Mouse (Mus musculus) cortical plate, adult 2 months (tissue): ENCODE results near the gene Sh3d19.

Experiments
- CTCF ChIP-seq: fragments of 200-500 bp; IDR thresholded peaks from 2 replicates; pipeline ENCODE4 v1.5.1; 2011; ENCODE audit warnings: mild to moderate bottlenecking, control low read depth, low read length; ENCODE audit not compliant: insufficient read depth; ENCODE audit errors: extremely low read depth
- POLR2A ChIP-seq: fragments of 200-500 bp; IDR thresholded peaks from 2 replicates; pipeline ENCODE4 v1.6.1; 2011; ENCODE audit warnings: mild to moderate bottlenecking, low read length, control low read depth; ENCODE audit not compliant: insufficient read depth; ENCODE audit errors: extremely low read depth

DNA sequence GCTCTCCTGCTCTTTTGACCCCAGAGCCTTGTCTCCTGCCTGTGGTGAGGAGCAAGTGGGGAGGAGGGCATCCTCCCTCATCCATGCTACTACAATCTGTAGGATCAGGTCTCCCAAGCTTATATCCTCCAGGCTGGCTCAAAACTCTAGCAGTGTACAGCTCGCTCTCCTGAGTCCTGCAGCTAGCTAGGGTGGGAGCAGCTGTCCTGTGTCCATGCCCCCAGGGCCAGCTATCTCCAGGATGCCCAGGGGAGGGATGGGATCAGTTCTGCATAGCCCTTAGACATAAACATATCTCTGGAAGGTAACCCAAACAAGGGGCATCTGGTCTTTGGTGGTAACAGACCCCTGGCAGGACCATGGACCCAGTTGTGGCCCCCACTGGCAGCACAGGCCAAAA, 11.2 kb upstream of the Sh3d19 start:
- no peak for TF ChIP-seq CTCF
- TF ChIP-seq POLR2A: no peak
